Comparison of ENCODE assay signal across 9 mouse cellular contexts in genomic region chr1:87880856-87881255, GRCm38 (mm10). TPM values are rescaled to one million over a fixed set of nuclear protein-coding genes. Genes with fewer than 3 reads are reported as not detected.
A peak's percentile ranks its signal among the peaks of the same experiment; 100 is the strongest.
DNase-seq lines count a peak whose midpoint lies in the region; ATAC-seq lines count a peak whose summit lies in the region.
"Had no signal": no experiment of that assay in that cellular context is flagged by ENCODE, and none has a peak within 500 bp of the region (broad histone marks: within the 10 kb centered on the region; RNA-seq: fewer than 3 reads in every experiment).

No protein-coding gene starts in this region.

- no peaks in the 10 kb centered on the region for H3K27me3 ChIP-seq in heart, embryonic 14.5 days (ENCODE audit: control insufficient read depth, insufficient read depth, low read length)
- no peaks in the 10 kb centered on the region for H3K27me3 ChIP-seq in hindbrain, embryonic 16.5 days (replicated peaks; ENCODE audit: control insufficient read depth, insufficient read depth, low read length)
- H3K27me3 ChIP-seq in forebrain, embryonic 10.5 days (ENCODE audit: poor library complexity, severe bottlenecking), result no peaks in the 10 kb centered on the region

- peak overlapping the region; percentile 40 for H3K4me2 ChIP-seq in heart, embryonic 14.5 days (ENCODE audit: low read length)
- no peak overlapping the region for H3K4me2 ChIP-seq in hindbrain, embryonic 16.5 days (ENCODE audit: low read length)

- WGBS in heart, embryonic 14.5 days, result 8% methylated on average over 2 of the region's 2 CpGs
- WGBS in hindbrain, embryonic 16.5 days, result 75% methylated on average over 2 of the region's 2 CpGs
- WGBS in forebrain, embryonic 10.5 days, result 92% methylated on average over 2 of the region's 2 CpGs

- H3K36me3 ChIP-seq in heart, embryonic 14.5 days (ENCODE audit: control insufficient read depth, insufficient read depth, low read length), result peaks cover 20% of the 10 kb centered on the region
- peaks cover 9% of the 10 kb centered on the region for H3K36me3 ChIP-seq in hindbrain, embryonic 16.5 days (ENCODE audit: control insufficient read depth, insufficient read depth, low read length)
- H3K36me3 ChIP-seq in forebrain, embryonic 10.5 days (replicated peaks), result peaks cover 46% of the 10 kb centered on the region

- peaks cover 26 to 61% of the 10 kb centered on the region in 2 experiments for H3K4me1 ChIP-seq in heart, embryonic 14.5 days (ENCODE audit: control insufficient read depth in 2 of 2, insufficient read depth in 2 of 2, low read length in 2 of 2)
- peaks cover 20% of the 10 kb centered on the region for H3K4me1 ChIP-seq in hindbrain, embryonic 16.5 days (ENCODE audit: control insufficient read depth, insufficient read depth, low read depth, low read length)
- H3K4me1 ChIP-seq in forebrain, embryonic 10.5 days, result peaks cover 19% of the 10 kb centered on the region

- H3K9ac ChIP-seq in heart, embryonic 14.5 days (ENCODE audit: low read length), result no peak overlapping the region
- H3K9ac ChIP-seq in hindbrain, embryonic 16.5 days (ENCODE audit: low read depth, low read length), result no peak overlapping the region
- H3K9ac ChIP-seq: liver, postnatal 0 days had no signal

- peak overlapping the region; percentile 81 to 96 for H3K27ac ChIP-seq in heart, embryonic 14.5 days (replicated peaks in 1 of 2; ENCODE audit: control insufficient read depth in 1 of 2, insufficient read depth in 1 of 2, low read depth in 2 of 2, low read length in 2 of 2)
- H3K27ac ChIP-seq in hindbrain, embryonic 16.5 days (ENCODE audit: low read depth, low read length), result no peak overlapping the region
- no peak overlapping the region for H3K27ac ChIP-seq in forebrain, embryonic 10.5 days

- no peaks in the 10 kb centered on the region for H3K9me3 ChIP-seq in heart, embryonic 14.5 days (ENCODE audit: control insufficient read depth, low read length)
- H3K9me3 ChIP-seq in hindbrain, embryonic 16.5 days (ENCODE audit: control insufficient read depth, low read length), result no peaks in the 10 kb centered on the region
- H3K9me3 ChIP-seq in forebrain, embryonic 10.5 days, result no peaks in the 10 kb centered on the region

- no peak overlapping the region for H3K4me3 ChIP-seq in heart, embryonic 14.5 days (ENCODE audit: control insufficient read depth in 1 of 2, insufficient read depth in 1 of 2, low read depth in 1 of 2, low read length in 2 of 2)
- H3K4me3 ChIP-seq in hindbrain, embryonic 16.5 days (ENCODE audit: low read length), result no peak overlapping the region
- no peak overlapping the region for H3K4me3 ChIP-seq in forebrain, embryonic 10.5 days

- DNase-seq in adrenal gland, postnatal 14 days, result peak; percentile 33
- DNase-seq in adrenal gland, postnatal 4 days (ENCODE audit: low spot score in 2 of 2), result no peak
- DNase-seq in adipocyte (ENCODE audit: low spot score), result peak; percentile 52
- DNase-seq in kidney, postnatal 10 days, result peak; percentile 50
- no peak for DNase-seq in T-cell, adult 2 months (ENCODE audit: low spot score)
- DNase-seq in forebrain, embryonic 10.5 days (ENCODE audit: extremely low spot score, low spot score), result no peak
- DNase-seq: liver, postnatal 0 days had no signal

- ATAC-seq in heart, embryonic 14.5 days (ENCODE audit: insufficient number of reproducible peaks, insufficient read depth, low FRiP score, low read depth), result peak; percentile 55; the same call in 1 of the 2 replicates
- no peak for ATAC-seq in hindbrain, embryonic 16.5 days
- ATAC-seq: liver, postnatal 0 days had no signal

RNA-seq across cellular contexts. Expression of gene Dgkd, which starts 27.8 kb away (rescaled TPM):
- 81.6 and 129 TPM in 2 replicates for total RNA-seq in adrenal gland, postnatal 14 days (2021)
- 10 to 100 TPM; 63.1 to 64.2 TPM for total RNA-seq in adrenal gland, postnatal 4 days (2021)
- 24.7 and 29.4 TPM in 2 replicates for polyA plus RNA-seq in heart, embryonic 14.5 days (2014; fragmentation: Nextera tagmentation; extraction: Ambion mirVana)
- 40.4 and 42.8 TPM in 2 replicates for polyA plus RNA-seq in hindbrain, embryonic 16.5 days (2015; fragmentation: Nextera tagmentation; extraction: Ambion mirVana)
- polyA plus RNA-seq in forebrain, embryonic 10.5 days (2016; fragmentation: Nextera tagmentation; extraction: Ambion mirVana), result 39.3 and 42.4 TPM in 2 replicates

Comparison
In these comparisons a context has a peak if more than half of its experiments do, and no peak if none do; other contexts are left out.
1. DNase-seq: peak in adrenal gland, postnatal 14 days (single experiment), adipocyte (single experiment) and kidney, postnatal 10 days (single experiment); none in adrenal gland, postnatal 4 days (0 of 2), T-cell, adult 2 months (single experiment) and forebrain, embryonic 10.5 days (single experiment).
2. H3K27ac ChIP-seq: peak in heart, embryonic 14.5 days (2 of 2); none in hindbrain, embryonic 16.5 days (single experiment) and forebrain, embryonic 10.5 days (single experiment).